In genomic region chr12:75587501-75587900, GRCm38 (mm10) we compare ENCODE assay signal across 22 mouse cellular contexts. TPM values are rescaled to one million over a fixed set of nuclear protein-coding genes. Genes with fewer than 3 reads are reported as not detected.
DNase-seq lines count a peak whose midpoint lies in the region; ATAC-seq and TF ChIP-seq lines count a peak whose summit lies in the region.
"Had no signal": no experiment of that assay in that cellular context is flagged by ENCODE, and none has a peak within 500 bp of the region (broad histone marks: within the 10 kb centered on the region; RNA-seq: fewer than 3 reads in every experiment).

No protein-coding gene starts in this region.

- H3K27ac ChIP-seq in cerebellum, adult 2 months (ENCODE audit: insufficient read depth, low read length), result no peak overlapping the region
- no peak overlapping the region for H3K27ac ChIP-seq in layer of hippocampus, adult 2 months
- H3K27ac ChIP-seq in stomach, postnatal 0 days (replicated peaks), result no peak overlapping the region
- H3K27ac ChIP-seq: forebrain, embryonic 13.5 days; heart, embryonic 13.5 days; hindbrain, embryonic 12.5 days; limb, embryonic 15.5 days; neural tube, embryonic 12.5 days had no signal

- TF ChIP-seq POLR2A in cerebellum, adult 2 months (IDR thresholded peaks at IDR 0.05; ENCODE audit: borderline replicate concordance, insufficient read depth, low read length), result no peak

- H3K9me3 ChIP-seq in stomach, postnatal 0 days (ENCODE audit: control insufficient read depth, low read length), result no peaks in the 10 kb centered on the region
- H3K9me3 ChIP-seq: forebrain, embryonic 13.5 days; hindbrain, embryonic 12.5 days; limb, embryonic 15.5 days; neural tube, embryonic 12.5 days had no signal

- no peak overlapping the region for H3K4me2 ChIP-seq in stomach, postnatal 0 days (replicated peaks; ENCODE audit: low read depth)
- H3K4me2 ChIP-seq: forebrain, embryonic 13.5 days; heart, embryonic 13.5 days; hindbrain, embryonic 12.5 days; limb, embryonic 15.5 days; neural tube, embryonic 12.5 days had no signal

- no peak for DNase-seq in cerebellum, adult 2 months
- DNase-seq in cerebellum, adult 8-10 months, result no peak
- DNase-seq in layer of hippocampus, adult 2 months (ENCODE audit: low spot score in 2 of 2), result no peak
- DNase-seq in layer of hippocampus, adult 9-11 months, result no peak
- peak; percentile 13 for DNase-seq in thymus, postnatal 4 days
- DNase-seq in thymus, postnatal 25 days, result no peak
- DNase-seq in stomach, postnatal 0 days (ENCODE audit: low spot score), result no peak
- DNase-seq in adrenal gland, postnatal 14 days, result no peak
- DNase-seq: adrenal gland, adult 8-10 months; cerebellum, adult 9-10 months; heart, postnatal 14 days; kidney, adult 8-10 months; kidney, postnatal 25 days; left cerebral cortex, postnatal 4 days; lung, adult 18-20 months; midbrain, embryonic 14.5 days; thymus, postnatal 36 days had no signal

- no peak for TF ChIP-seq EP300 in stomach, postnatal 0 days (optimal IDR thresholded peaks at IDR 0.05)

- H3K4me1 ChIP-seq in cerebellum, adult 2 months (ENCODE audit: control insufficient read depth, insufficient read depth, low read length), result peaks cover 3% of the 10 kb centered on the region; the same call in 1 of the 2 replicates
- no peaks in the 10 kb centered on the region for H3K4me1 ChIP-seq in stomach, postnatal 0 days (replicated peaks; ENCODE audit: control insufficient read depth, insufficient read depth)
- H3K4me1 ChIP-seq: hindbrain, embryonic 12.5 days; limb, embryonic 15.5 days; neural tube, embryonic 12.5 days had no signal

- ATAC-seq in stomach, postnatal 0 days (ENCODE audit: low FRiP score, low TSS enrichment), result no peak
- ATAC-seq: forebrain, embryonic 13.5 days had no signal

- no peaks in the 10 kb centered on the region for H3K27me3 ChIP-seq in cerebellum, adult 2 months (ENCODE audit: control insufficient read depth, insufficient read depth, low read length)
- H3K27me3 ChIP-seq in stomach, postnatal 0 days (ENCODE audit: control insufficient read depth, insufficient read depth, low read length), result no peaks in the 10 kb centered on the region
- H3K27me3 ChIP-seq: forebrain, embryonic 13.5 days; heart, embryonic 13.5 days; hindbrain, embryonic 12.5 days; limb, embryonic 15.5 days; neural tube, embryonic 12.5 days had no signal

- H3K4me3 ChIP-seq in cerebellum, adult 2 months (replicated peaks; ENCODE audit: insufficient read depth, low read depth, low read length), result no peak overlapping the region
- no peak overlapping the region for H3K4me3 ChIP-seq in layer of hippocampus, adult 2 months
- H3K4me3 ChIP-seq in stomach, postnatal 0 days (ENCODE audit: low read depth, low read length), result no peak overlapping the region
- H3K4me3 ChIP-seq: forebrain, embryonic 13.5 days; heart, embryonic 13.5 days; hindbrain, embryonic 12.5 days; limb, embryonic 15.5 days; neural tube, embryonic 12.5 days had no signal

- H3K9ac ChIP-seq in stomach, postnatal 0 days (ENCODE audit: low read length), result no peak overlapping the region
- H3K9ac ChIP-seq: forebrain, embryonic 13.5 days; heart, embryonic 13.5 days; hindbrain, embryonic 12.5 days; limb, embryonic 15.5 days; neural tube, embryonic 12.5 days had no signal

- TF ChIP-seq CTCF in cerebellum, adult 2 months (IDR thresholded peaks at IDR 0.05; ENCODE audit: borderline replicate concordance, insufficient read depth, low read depth, low read length), result 0 out of 2 replicates have a peak, but pooled peaks have one; percentile 13
- peak; percentile 53 for TF ChIP-seq CTCF in layer of hippocampus, adult 2 months (conservative IDR thresholded peaks at IDR 0.05)
- TF ChIP-seq CTCF in stomach, postnatal 0 days (IDR thresholded peaks at IDR 0.05; ENCODE audit: low read depth), result peak; percentile 27

- H3K36me3 ChIP-seq in stomach, postnatal 0 days (ENCODE audit: control insufficient read depth, insufficient read depth, low read length), result 0 out of 2 replicates have a peak, but pooled peaks cover 2% of the 10 kb centered on the region

RNA-seq across cellular contexts. Expression of gene Ppp2r5e, which starts 8.5 kb away (rescaled TPM):
- polyA plus RNA-seq in cerebellum, adult 2 months (2012; rRNA removed), result 39.4 and 42.7 TPM in 2 replicates
- 10 to 100 TPM; 79.1 to 80.1 TPM for total RNA-seq in layer of hippocampus, adult 2 months (2021)
- 8.3 and 8.9 TPM in 2 replicates for polyA plus RNA-seq in stomach, postnatal 0 days (2015; fragmentation: Nextera tagmentation; extraction: Ambion mirVana)
- 44.4 and 47.5 TPM in 2 replicates for total RNA-seq in adrenal gland, postnatal 14 days (2021)
